Mouse (Mus musculus): ENCODE measurements around the gene Rnf146. TPM values are rescaled to one million over a fixed set of nuclear protein-coding genes. Genes with fewer than 3 reads are reported as not detected.

Rnf146 gene
- total and polyA plus RNA-seq, 3 experiments, result 26.3 to 27.2 TPM; not detected in 1

GRCm38 (mm10) chr10:29346638-29347037 is 15.6 kb downstream of the Rnf146 start:
- no peak for TF ChIP-seq MXI1 (IDR thresholded peaks at IDR 0.05; ENCODE audit: low read depth, low read length)
- TF ChIP-seq CHD2 (IDR thresholded peaks at IDR 0.05; ENCODE audit: low read length), result no peak
- TF ChIP-seq MAZ (IDR thresholded peaks at IDR 0.05; ENCODE audit: low read depth, low read length), result no peak
- no peak for TF ChIP-seq TAL1 (IDR thresholded peaks at IDR 0.05; ENCODE audit: low read length)
- TF ChIP-seq USF2 (IDR thresholded peaks at IDR 0.05; ENCODE audit: borderline replicate concordance in 1 of 2, insufficient read depth in 1 of 2, low read depth in 1 of 2, low read length in 2 of 2), result no peak
- H3K27me3 ChIP-seq (ENCODE audit: control insufficient read depth in 1 of 2, insufficient read depth in 2 of 2, low read length in 2 of 2), result no peaks in the 10 kb centered on the region
- H3K9ac ChIP-seq (ENCODE audit: control insufficient read depth, low read depth, low read length, poor library complexity, severe bottlenecking), result no peak overlapping the region
- H3K4me3 ChIP-seq (ENCODE audit: control insufficient read depth in 1 of 2, insufficient read depth in 1 of 2, low read depth in 2 of 2, low read length in 2 of 2), result no peak overlapping the region
- no peaks in the 10 kb centered on the region for H3K4me1 ChIP-seq (ENCODE audit: control insufficient read depth in 1 of 2, insufficient read depth in 2 of 2, low read length in 2 of 2)
- peaks cover 0 to 26% of the 10 kb centered on the region in 2 experiments; a peak in 2 of 4 replicates for H3K36me3 ChIP-seq (ENCODE audit: control insufficient read depth in 1 of 2, insufficient read depth in 2 of 2, low read length in 2 of 2)
- no peaks in the 10 kb centered on the region for H3K9me3 ChIP-seq (replicated peaks; ENCODE audit: insufficient read depth, low read length)
- H3K79me2 ChIP-seq (ENCODE audit: control insufficient read depth, insufficient read depth, low read length, poor library complexity), result no peaks in the 10 kb centered on the region
- no peak overlapping the region for H3K27ac ChIP-seq (ENCODE audit: control insufficient read depth, low read depth, low read length)
- no peak for DNase-seq (ENCODE audit: low read depth, low spot score)

DNA sequence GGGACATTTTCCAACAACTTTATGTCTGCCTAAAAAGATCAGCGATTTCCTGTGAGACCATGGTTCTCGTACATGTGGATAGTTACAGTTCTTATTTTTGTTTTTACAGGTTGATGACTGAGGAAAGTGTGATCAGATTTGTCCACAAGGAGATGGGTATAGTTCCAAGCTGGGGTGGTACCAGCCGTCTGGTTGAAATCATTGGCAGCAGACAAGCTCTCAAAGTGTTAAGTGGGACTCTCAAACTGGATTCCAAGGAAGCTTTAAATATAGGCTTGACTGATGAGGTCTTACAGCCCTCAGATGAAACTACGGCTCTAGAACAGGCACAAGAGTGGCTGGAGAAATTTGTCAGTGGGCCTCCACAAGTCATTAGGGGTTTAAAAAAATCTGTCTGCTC is 18.0 kb downstream of the Rnf146 start:
- H3K4me1 ChIP-seq (ENCODE audit: control insufficient read depth in 1 of 2, insufficient read depth in 2 of 2, low read length in 2 of 2), result no peaks in the 10 kb centered on the region
- no peak for DNase-seq (ENCODE audit: low read depth, low spot score)
- no peak overlapping the region for H3K4me3 ChIP-seq (ENCODE audit: control insufficient read depth in 1 of 2, insufficient read depth in 1 of 2, low read depth in 2 of 2, low read length in 2 of 2)
- no peaks in the 10 kb centered on the region for H3K9me3 ChIP-seq (replicated peaks; ENCODE audit: insufficient read depth, low read length)
- H3K9ac ChIP-seq (ENCODE audit: control insufficient read depth, low read depth, low read length, poor library complexity, severe bottlenecking), result no peak overlapping the region
- H3K79me2 ChIP-seq (ENCODE audit: control insufficient read depth, insufficient read depth, low read length, poor library complexity), result no peaks in the 10 kb centered on the region
- peaks cover 0 to 22% of the 10 kb centered on the region in 2 experiments; a peak in 2 of 4 replicates for H3K36me3 ChIP-seq (ENCODE audit: control insufficient read depth in 1 of 2, insufficient read depth in 2 of 2, low read length in 2 of 2)
- H3K27ac ChIP-seq (ENCODE audit: control insufficient read depth, low read depth, low read length), result no peak overlapping the region
- TF ChIP-seq E2F4 (IDR thresholded peaks at IDR 0.05; ENCODE audit: borderline replicate concordance, low read depth, low read length) (no peak), MYC (IDR thresholded peaks at IDR 0.05; ENCODE audit: low read depth, low read length) (no peak), MAX (IDR thresholded peaks at IDR 0.05; ENCODE audit: low read length) (no peak), ZMIZ1 (IDR thresholded peaks at IDR 0.05; ENCODE audit: low read depth, low read length) (no peak), SIN3A (IDR thresholded peaks at IDR 0.05; ENCODE audit: low read length) (no peak)
- H3K27me3 ChIP-seq (ENCODE audit: control insufficient read depth in 1 of 2, insufficient read depth in 2 of 2, low read length in 2 of 2), result no peaks in the 10 kb centered on the region

- no peaks in the 10 kb centered on the region; a peak in 1 of 4 replicates for H3K36me3 ChIP-seq (ENCODE audit: control insufficient read depth in 1 of 2, insufficient read depth in 2 of 2, low read length in 2 of 2)
- peak; percentile 83 for DNase-seq (ENCODE audit: low read depth, low spot score)
- TF ChIP-seq MEF2A (IDR thresholded peaks at IDR 0.05; ENCODE audit: extremely low read depth, insufficient replicate concordance, low read depth, low read length, poor library complexity, severe bottlenecking) (no peak), NRF1 (IDR thresholded peaks at IDR 0.05; ENCODE audit: insufficient read depth, low read depth, low read length, poor library complexity, severe bottlenecking) (no peak), NELFE (IDR thresholded peaks at IDR 0.05; ENCODE audit: low read depth, low read length) (no peak), TCF12 (IDR thresholded peaks at IDR 0.05; ENCODE audit: low read depth, low read length) (no peak), MAFK (IDR thresholded peaks at IDR 0.05; ENCODE audit: borderline replicate concordance, low read depth, low read length) (no peak), RAD21 (IDR thresholded peaks at IDR 0.05; ENCODE audit: low read depth, low read length) (peak; percentile 53), ZNF384 (IDR thresholded peaks at IDR 0.05; ENCODE audit: low read depth, low read length) (peak; percentile 48; the same call in 1 of the 2 replicates), MXI1 (IDR thresholded peaks at IDR 0.05; ENCODE audit: low read depth, low read length) (0 out of 2 replicates have a peak, but pooled peaks have one; percentile 21), ZMIZ1 (IDR thresholded peaks at IDR 0.05; ENCODE audit: low read depth, low read length) (no peak), ZC3H11A (IDR thresholded peaks at IDR 0.05; ENCODE audit: low read depth, low read length) (peak; percentile 41; the same call in 1 of the 2 replicates), KAT2A (conservative IDR thresholded peaks at IDR 0.05; ENCODE audit: low read depth, low read length) (no peak), MYC (IDR thresholded peaks at IDR 0.05; ENCODE audit: low read depth, low read length) (peak; percentile 74), USF1 (IDR thresholded peaks at IDR 0.05; ENCODE audit: low read depth, low read length) (peak; percentile 79), HCFC1 (IDR thresholded peaks at IDR 0.05; ENCODE audit: low read depth, low read length) (no peak), SMC3 (IDR thresholded peaks at IDR 0.05; ENCODE audit: low read depth, low read length) (peak; percentile 66), POLR2A (IDR thresholded peaks at IDR 0.05; ENCODE audit: control insufficient read depth in 1 of 2, insufficient read depth in 1 of 2, low read depth in 1 of 2, low read length in 2 of 2, poor library complexity in 1 of 2) (no peak), CTCF (IDR thresholded peaks at IDR 0.05 in 2 of 3, conservative IDR thresholded peaks at IDR 0.05 in 1 of 3; ENCODE audit: control insufficient read depth in 1 of 3, insufficient read depth in 1 of 3, low read depth in 2 of 3, low read length in 3 of 3, poor library complexity in 1 of 3, severe bottlenecking in 1 of 3) (peak; percentile 51 to 80 (median 68)), GATA1 (IDR thresholded peaks at IDR 0.05; ENCODE audit: low read depth, low read length) (0 out of 2 replicates have a peak, but pooled peaks have one; percentile 13)
These were observed 23.7 kb downstream of the Rnf146 start for GRCm38 (mm10) chr10:29338355-29339056.

More at GRCm38 (mm10) chr10:29338355-29339056, 23.7 kb downstream of the Rnf146 start:
- no peak overlapping the region for H3K9ac ChIP-seq (ENCODE audit: control insufficient read depth, low read depth, low read length, poor library complexity, severe bottlenecking)
- H3K27ac ChIP-seq (ENCODE audit: control insufficient read depth, low read depth, low read length), result no peak overlapping the region
- no peaks in the 10 kb centered on the region for H3K9me3 ChIP-seq (replicated peaks; ENCODE audit: insufficient read depth, low read length)
- H3K4me1 ChIP-seq (ENCODE audit: control insufficient read depth in 1 of 2, insufficient read depth in 2 of 2, low read length in 2 of 2), result no peaks in the 10 kb centered on the region
- H3K4me3 ChIP-seq (ENCODE audit: control insufficient read depth in 1 of 2, insufficient read depth in 1 of 2, low read depth in 2 of 2, low read length in 2 of 2), result no peak overlapping the region
- H3K27me3 ChIP-seq (ENCODE audit: control insufficient read depth in 1 of 2, insufficient read depth in 2 of 2, low read length in 2 of 2), result no peaks in the 10 kb centered on the region
- H3K79me2 ChIP-seq (ENCODE audit: control insufficient read depth, insufficient read depth, low read length, poor library complexity), result no peaks in the 10 kb centered on the region

Data from MEL (cell line).